Comparison of ENCODE assay signal across 27 mouse cellular contexts in genomic region chr10:109929319-109929622, GRCm38 (mm10).
DNase-seq lines count a peak whose midpoint lies in the region; ATAC-seq lines count a peak whose summit lies in the region.
"Had no signal": no experiment of that assay in that cellular context is flagged by ENCODE, and none has a peak within 500 bp of the region (broad histone marks: within the 10 kb centered on the region; RNA-seq: fewer than 3 reads in every experiment).

No protein-coding gene starts in this region.

- no peak overlapping the region for H3K9ac ChIP-seq in forebrain, embryonic 12.5 days
- H3K9ac ChIP-seq in forebrain, embryonic 14.5 days (ENCODE audit: low read length): no peak overlapping the region
- no peak overlapping the region for H3K9ac ChIP-seq in kidney, embryonic 16.5 days (replicated peaks; ENCODE audit: low read length)
- H3K9ac ChIP-seq in embryonic facial prominence, embryonic 15.5 days: no peak overlapping the region
- H3K9ac ChIP-seq in hindbrain, embryonic 16.5 days (ENCODE audit: low read depth, low read length): no peak overlapping the region
- H3K9ac ChIP-seq: embryonic facial prominence, embryonic 12.5 days; heart, embryonic 15.5 days; limb, embryonic 12.5 days; lung, embryonic 15.5 days had no signal

- H3K9me3 ChIP-seq in forebrain, embryonic 12.5 days: no peaks in the 10 kb centered on the region
- no peaks in the 10 kb centered on the region for H3K9me3 ChIP-seq in forebrain, embryonic 14.5 days (replicated peaks; ENCODE audit: control insufficient read depth, low read length)
- H3K9me3 ChIP-seq in kidney, embryonic 16.5 days (ENCODE audit: low read length): no peaks in the 10 kb centered on the region
- no peaks in the 10 kb centered on the region for H3K9me3 ChIP-seq in embryonic facial prominence, embryonic 15.5 days (replicated peaks)
- no peaks in the 10 kb centered on the region for H3K9me3 ChIP-seq in hindbrain, embryonic 16.5 days (ENCODE audit: control insufficient read depth, low read length)
- H3K9me3 ChIP-seq: embryonic facial prominence, embryonic 12.5 days; heart, embryonic 10.5 days; heart, embryonic 15.5 days; limb, embryonic 12.5 days; lung, embryonic 15.5 days; megakaryocyte, embryonic 14.5 days had no signal

- ATAC-seq in forebrain, embryonic 12.5 days (ENCODE audit: low FRiP score): 0 out of 2 replicates have a peak, but pooled peaks have one; percentile 36
- no peak for ATAC-seq in forebrain, embryonic 14.5 days
- ATAC-seq in kidney, embryonic 16.5 days (ENCODE audit: low FRiP score, low TSS enrichment): peak; percentile 27; the same call in 1 of the 2 replicates
- peak; percentile 24; the same call in 1 of the 2 replicates for ATAC-seq in embryonic facial prominence, embryonic 15.5 days (ENCODE audit: insufficient number of reproducible peaks, low FRiP score, low TSS enrichment, low read depth)
- 0 out of 2 replicates have a peak, but pooled peaks have one; percentile 45 for ATAC-seq in hindbrain, embryonic 16.5 days
- ATAC-seq: intestine, postnatal 0 days had no signal

- WGBS in forebrain, embryonic 12.5 days: 61% methylated on average over 5 of the region's 5 CpGs
- WGBS in forebrain, embryonic 14.5 days: 60% methylated on average over 5 of the region's 5 CpGs
- 75% methylated on average over 5 of the region's 5 CpGs for WGBS in kidney, embryonic 16.5 days
- WGBS in embryonic facial prominence, embryonic 15.5 days: 26% methylated on average over 5 of the region's 5 CpGs
- WGBS in hindbrain, embryonic 16.5 days: 36% methylated on average over 5 of the region's 5 CpGs

- H3K4me1 ChIP-seq in forebrain, embryonic 12.5 days: peaks cover 11% of the 10 kb centered on the region; the same call in 1 of the 2 replicates
- peaks cover 5% of the 10 kb centered on the region; the same call in 1 of the 2 replicates for H3K4me1 ChIP-seq in forebrain, embryonic 14.5 days (ENCODE audit: control insufficient read depth, insufficient read depth, low read length)
- peaks cover 9% of the 10 kb centered on the region; the same call in 1 of the 2 replicates for H3K4me1 ChIP-seq in kidney, embryonic 16.5 days (ENCODE audit: insufficient read depth, low read length)
- H3K4me1 ChIP-seq in embryonic facial prominence, embryonic 15.5 days: no peaks in the 10 kb centered on the region
- H3K4me1 ChIP-seq in hindbrain, embryonic 16.5 days (ENCODE audit: control insufficient read depth, insufficient read depth, low read depth, low read length): peaks cover 2% of the 10 kb centered on the region
- H3K4me1 ChIP-seq: heart, embryonic 10.5 days; heart, embryonic 15.5 days; limb, embryonic 12.5 days; lung, embryonic 15.5 days had no signal

- H3K27me3 ChIP-seq in forebrain, embryonic 12.5 days: no peaks in the 10 kb centered on the region
- H3K27me3 ChIP-seq in forebrain, embryonic 14.5 days (replicated peaks; ENCODE audit: control insufficient read depth, insufficient read depth, low read length): no peaks in the 10 kb centered on the region
- no peaks in the 10 kb centered on the region for H3K27me3 ChIP-seq in kidney, embryonic 16.5 days (ENCODE audit: insufficient read depth, low read length)
- no peaks in the 10 kb centered on the region for H3K27me3 ChIP-seq in embryonic facial prominence, embryonic 15.5 days
- no peaks in the 10 kb centered on the region for H3K27me3 ChIP-seq in hindbrain, embryonic 16.5 days (replicated peaks; ENCODE audit: control insufficient read depth, insufficient read depth, low read length)
- H3K27me3 ChIP-seq: embryonic facial prominence, embryonic 12.5 days; heart, embryonic 15.5 days; limb, embryonic 12.5 days; lung, embryonic 15.5 days; megakaryocyte, embryonic 14.5 days had no signal

- H3K27ac ChIP-seq in forebrain, embryonic 12.5 days: no peak overlapping the region
- H3K27ac ChIP-seq in forebrain, embryonic 14.5 days (ENCODE audit: low read depth, low read length): no peak overlapping the region
- 0 out of 2 replicates have a peak overlapping the region, but pooled peaks have one; percentile 8 for H3K27ac ChIP-seq in kidney, embryonic 16.5 days (ENCODE audit: low read length)
- no peak overlapping the region for H3K27ac ChIP-seq in embryonic facial prominence, embryonic 15.5 days (replicated peaks)
- H3K27ac ChIP-seq in hindbrain, embryonic 16.5 days (ENCODE audit: low read depth, low read length): no peak overlapping the region
- H3K27ac ChIP-seq: embryonic facial prominence, embryonic 12.5 days; heart, embryonic 10.5 days; heart, embryonic 15.5 days; kidney, postnatal 0 days; left cerebral cortex, adult 2 months; limb, embryonic 12.5 days; lung, embryonic 15.5 days had no signal

- H3K4me3 ChIP-seq in forebrain, embryonic 12.5 days (replicated peaks): no peak overlapping the region
- H3K4me3 ChIP-seq in forebrain, embryonic 14.5 days (ENCODE audit: low read depth, low read length): no peak overlapping the region
- no peak overlapping the region for H3K4me3 ChIP-seq in kidney, embryonic 16.5 days (ENCODE audit: low read length)
- H3K4me3 ChIP-seq in embryonic facial prominence, embryonic 15.5 days (replicated peaks): no peak overlapping the region
- no peak overlapping the region for H3K4me3 ChIP-seq in hindbrain, embryonic 16.5 days (ENCODE audit: low read length)
- H3K4me3 ChIP-seq: embryonic facial prominence, embryonic 12.5 days; erythroblast, embryonic 14.5 days; heart, embryonic 10.5 days; heart, embryonic 15.5 days; left cerebral cortex, adult 2 months; limb, embryonic 12.5 days; lung, embryonic 15.5 days; megakaryocyte, embryonic 14.5 days had no signal

- no peak overlapping the region for H3K4me2 ChIP-seq in forebrain, embryonic 12.5 days
- no peak overlapping the region for H3K4me2 ChIP-seq in forebrain, embryonic 14.5 days (ENCODE audit: low read length)
- H3K4me2 ChIP-seq in kidney, embryonic 16.5 days (replicated peaks; ENCODE audit: low read depth, low read length): no peak overlapping the region
- H3K4me2 ChIP-seq in embryonic facial prominence, embryonic 15.5 days (replicated peaks): 0 out of 2 replicates have a peak overlapping the region, but pooled peaks have one; percentile 22
- no peak overlapping the region for H3K4me2 ChIP-seq in hindbrain, embryonic 16.5 days (ENCODE audit: low read length)
- H3K4me2 ChIP-seq: embryonic facial prominence, embryonic 12.5 days; heart, embryonic 15.5 days; limb, embryonic 12.5 days; lung, embryonic 15.5 days had no signal

- DNase-seq in forebrain, embryonic 14.5 days (ENCODE audit: low spot score): no peak
- DNase-seq in kidney, postnatal 10 days: no peak
- DNase-seq in layer of hippocampus, postnatal 36 days: no peak
- no peak for DNase-seq in adrenal gland, postnatal 4 days (ENCODE audit: low spot score in 2 of 2)
- DNase-seq: adrenal gland, adult 8-10 months; cerebellum, adult 11 months; cerebellum, adult 9-10 months; cerebellum, postnatal 36 days; heart, adult 11 months; lung, postnatal 36 days; thymus, adult 2 months; thymus, postnatal 36 days had no signal

- no peaks in the 10 kb centered on the region for H3K36me3 ChIP-seq in forebrain, embryonic 12.5 days (replicated peaks)
- H3K36me3 ChIP-seq in forebrain, embryonic 14.5 days (ENCODE audit: control insufficient read depth, insufficient read depth, low read length): no peaks in the 10 kb centered on the region
- H3K36me3 ChIP-seq in kidney, embryonic 16.5 days (ENCODE audit: insufficient read depth, low read length): no peaks in the 10 kb centered on the region
- H3K36me3 ChIP-seq in embryonic facial prominence, embryonic 15.5 days: no peaks in the 10 kb centered on the region
- no peaks in the 10 kb centered on the region for H3K36me3 ChIP-seq in hindbrain, embryonic 16.5 days (ENCODE audit: control insufficient read depth, insufficient read depth, low read length)
- H3K36me3 ChIP-seq: embryonic facial prominence, embryonic 12.5 days; G1E; heart, embryonic 10.5 days; heart, embryonic 15.5 days; limb, embryonic 12.5 days; lung, embryonic 15.5 days had no signal
